ENCODE assay signal across 8 mouse cellular contexts in genomic region chr1:143701736-143702135, GRCm38 (mm10). TPM values are rescaled to one million over a fixed set of nuclear protein-coding genes. Genes with fewer than 3 reads are reported as not detected.
DNase-seq lines count a peak whose midpoint lies in the region; ATAC-seq and TF ChIP-seq lines count a peak whose summit lies in the region.

No protein-coding gene starts in this region.

- peak overlapping the region; percentile 91 for H3K9ac ChIP-seq in heart, embryonic 12.5 days
- peak overlapping the region; percentile 89 for H3K9ac ChIP-seq in forebrain, embryonic 14.5 days (ENCODE audit: low read length)

- H3K9me3 ChIP-seq in heart, embryonic 12.5 days (replicated peaks): no peaks in the 10 kb centered on the region
- H3K9me3 ChIP-seq in E14TG2a.4 (ENCODE audit: low read length): no peaks in the 10 kb centered on the region
- H3K9me3 ChIP-seq in forebrain, embryonic 14.5 days (replicated peaks; ENCODE audit: control insufficient read depth, low read length): no peaks in the 10 kb centered on the region

- TF ChIP-seq CTCF in E14TG2a.4 (conservative IDR thresholded peaks at IDR 0.05; ENCODE audit: low read length): no peak

- H3K27me3 ChIP-seq in heart, embryonic 12.5 days (replicated peaks): no peaks in the 10 kb centered on the region
- H3K27me3 ChIP-seq in E14TG2a.4 (ENCODE audit: insufficient read depth, low read length): peaks cover 4% of the 10 kb centered on the region; the same call in 1 of the 2 replicates
- H3K27me3 ChIP-seq in forebrain, embryonic 14.5 days (replicated peaks; ENCODE audit: control insufficient read depth, insufficient read depth, low read length): no peaks in the 10 kb centered on the region

- under 1% methylated on average over 13 of the region's 13 CpGs for WGBS in heart, embryonic 12.5 days
- WGBS in forebrain, embryonic 14.5 days: under 1% methylated on average over 13 of the region's 13 CpGs
- WGBS in macrophage (ENCODE audit: missing documents): under 1% methylated on average over 13 of the region's 13 CpGs

- peak overlapping the region; percentile 83 for H3K4me2 ChIP-seq in heart, embryonic 12.5 days
- peak overlapping the region; percentile 74 for H3K4me2 ChIP-seq in forebrain, embryonic 14.5 days (ENCODE audit: low read length)

- 0 out of 2 replicates have a peak, but pooled peaks cover 4% of the 10 kb centered on the region for H3K4me1 ChIP-seq in heart, embryonic 12.5 days (replicated peaks)
- peaks cover 28% of the 10 kb centered on the region for H3K4me1 ChIP-seq in E14TG2a.4 (replicated peaks; ENCODE audit: low read depth, low read length)
- peaks cover 12% of the 10 kb centered on the region for H3K4me1 ChIP-seq in forebrain, embryonic 14.5 days (ENCODE audit: control insufficient read depth, insufficient read depth, low read length)

- H3K36me3 ChIP-seq in heart, embryonic 12.5 days: peaks cover 11% of the 10 kb centered on the region
- H3K36me3 ChIP-seq in E14TG2a.4 (ENCODE audit: insufficient read depth, low read length): peaks cover 26% of the 10 kb centered on the region
- peaks cover 9% of the 10 kb centered on the region; the same call in 1 of the 2 replicates for H3K36me3 ChIP-seq in forebrain, embryonic 14.5 days (ENCODE audit: control insufficient read depth, insufficient read depth, low read length)
- peaks cover 5% of the 10 kb centered on the region; the same call in 1 of the 2 replicates for H3K36me3 ChIP-seq in macrophage (ENCODE audit: inconsistent target)

- ATAC-seq in heart, embryonic 12.5 days (ENCODE audit: insufficient number of reproducible peaks, low FRiP score): no peak
- ATAC-seq in forebrain, embryonic 14.5 days: no peak

- H3K27ac ChIP-seq in heart, embryonic 12.5 days (ENCODE audit: poor library complexity, severe bottlenecking): peak overlapping the region; percentile 94
- 0 out of 2 replicates have a peak overlapping the region, but pooled peaks have one; percentile 91 for H3K27ac ChIP-seq in forebrain, embryonic 14.5 days (ENCODE audit: low read depth, low read length)
- peak overlapping the region; percentile 55 for H3K27ac ChIP-seq in macrophage

- peaks cover 56% of the 10 kb centered on the region for H3K79me2 ChIP-seq in macrophage (ENCODE audit: inconsistent target)

- peak overlapping the region; percentile 80 for H3K4me3 ChIP-seq in heart, embryonic 12.5 days
- H3K4me3 ChIP-seq in E14TG2a.4 (replicated peaks; ENCODE audit: low read length): peak overlapping the region; percentile 99
- H3K4me3 ChIP-seq in forebrain, embryonic 14.5 days (ENCODE audit: low read depth, low read length): peak overlapping the region; percentile 86
- H3K4me3 ChIP-seq in macrophage (ENCODE audit: inconsistent target): peak overlapping the region; percentile 96

- no peak for DNase-seq in heart, postnatal 4 days
- DNase-seq in forebrain, embryonic 14.5 days (ENCODE audit: low spot score): no peak
- no peak for DNase-seq in left cerebral cortex, postnatal 4 days
- DNase-seq in c-Kit-positive CD71-positive TER-119-positive erythroid progenitor cells, embryonic 14.5 days (ENCODE audit: low spot score): no peak
- DNase-seq in testis, postnatal 14 days (ENCODE audit: low spot score): no peak

- intact Hi-C loops in left cerebral cortex, postnatal 4 days (cut with DNase I): no loop called here

RNA-seq across cellular contexts. Expression of gene Cdc73, which starts 1.0 kb away (rescaled TPM):
- polyA plus RNA-seq in heart, embryonic 12.5 days (2016; fragmentation: Nextera tagmentation; extraction: Ambion mirVana): 29.3 and 29.5 TPM in 2 replicates
- 10 to 100 TPM; 47.5 to 53.8 TPM for total RNA-seq in heart, postnatal 4 days (2021)
- polyA plus RNA-seq in forebrain, embryonic 14.5 days (2014; fragmentation: Nextera tagmentation; extraction: Ambion mirVana): 16.6 and 23.2 TPM in 2 replicates
- total RNA-seq in macrophage (2018; cell fraction: chromatin; rRNA removed): 100 to 1,000 TPM in 24 of 26 experiments, 10 to 100 TPM in 2; 97.4 to 149 (median 126) TPM
- 10 to 100 TPM; 25.3 to 42.6 (median 30.6) TPM for total RNA-seq in macrophage (2018; cell fraction: cytosol; rRNA removed)
- 100 to 1,000 TPM in 3 of 26 experiments, 10 to 100 TPM in 23; 36.4 to 122 (median 69.4) TPM for total RNA-seq in macrophage (2018; cell fraction: nucleus; rRNA removed)
- 20.3 to 31.1 TPM (median 29.4 TPM) in 3 replicates for polyA plus RNA-seq in macrophage (2018)
- 10 to 100 TPM; 50.4 to 58.1 TPM for total RNA-seq in left cerebral cortex, postnatal 4 days (2021)

RNA-seq across cellular contexts. Expression of gene Glrx2, which starts 14.4 kb away (rescaled TPM):
- polyA plus RNA-seq in heart, embryonic 12.5 days (2016; fragmentation: Nextera tagmentation; extraction: Ambion mirVana): 98.0 and 98.7 TPM in 2 replicates
- 10 to 100 TPM; 70.0 to 70.7 TPM for total RNA-seq in heart, postnatal 4 days (2021)
- 119 and 131 TPM in 2 replicates for polyA plus RNA-seq in forebrain, embryonic 14.5 days (2014; fragmentation: Nextera tagmentation; extraction: Ambion mirVana)
- total RNA-seq in macrophage (2018; cell fraction: chromatin; rRNA removed): 10 to 100 TPM in 21 of 26 experiments, 1 to 10 TPM in 5; 6.4 to 44.8 (median 18.9) TPM
- 10 to 100 TPM; 30.3 to 57.8 (median 43.0) TPM for total RNA-seq in macrophage (2018; cell fraction: cytosol; rRNA removed)
- total RNA-seq in macrophage (2018; cell fraction: nucleus; rRNA removed): 10 to 100 TPM; 14.8 to 43.8 (median 26.8) TPM
- polyA plus RNA-seq in macrophage (2018): 35.4 to 56.3 TPM (median 50.6 TPM) in 3 replicates
- total RNA-seq in left cerebral cortex, postnatal 4 days (2021): 100 to 1,000 TPM in 1 of 2 experiments, 10 to 100 TPM in 1; 93.4 to 104 TPM
